Mouse (Mus musculus): ENCODE data around the gene Zfp36l2.

The Zfp36l2 gene

DNA sequence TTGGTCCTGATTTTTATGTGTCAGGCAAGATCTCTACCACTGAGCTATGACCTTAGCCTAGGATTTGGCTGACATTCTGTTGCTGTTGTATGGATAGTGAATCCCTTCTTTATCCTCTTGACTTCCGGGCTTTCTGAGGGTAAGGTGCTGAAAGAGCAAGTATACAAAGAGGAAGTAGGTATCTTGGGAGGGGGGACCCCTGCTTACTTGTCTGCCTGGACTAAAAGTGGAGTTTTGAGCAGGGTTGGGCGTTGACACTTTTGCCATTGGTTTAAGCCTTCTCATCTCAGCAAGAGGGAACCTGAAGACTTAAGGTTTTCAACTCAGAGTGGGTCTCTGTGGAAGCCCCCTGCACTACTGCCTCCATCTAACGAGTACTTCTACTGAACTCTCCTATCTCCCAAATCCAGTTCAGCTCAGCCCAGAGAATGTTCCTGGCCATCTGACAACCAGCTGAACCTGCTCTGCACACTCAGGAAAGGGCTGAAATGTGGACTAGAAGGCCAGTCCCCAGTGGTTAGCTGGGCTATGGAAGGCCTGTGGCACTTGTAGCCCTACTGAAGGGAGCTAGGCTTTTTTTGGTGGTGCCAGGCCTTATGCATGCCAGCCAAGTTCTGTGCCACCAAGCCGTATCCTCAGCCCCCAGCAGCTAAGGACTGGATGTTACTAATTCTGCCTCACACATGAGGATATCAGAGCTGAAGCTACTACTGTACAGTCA, 6.7 kb upstream of the Zfp36l2 start:
- 80% methylated on average over 4 of the region's 4 CpGs for WGBS

- 94% methylated on average over 9 of the region's 9 CpGs for WGBS
Measured at GRCm38 (mm10) chr17:84193411-84193810, 5.7 kb upstream of the Zfp36l2 start.

- WGBS, result 95% methylated on average over 4 of the region's 4 CpGs
Measured at GRCm38 (mm10) chr17:84191946-84192345, 4.2 kb upstream of the Zfp36l2 start.

DNA sequence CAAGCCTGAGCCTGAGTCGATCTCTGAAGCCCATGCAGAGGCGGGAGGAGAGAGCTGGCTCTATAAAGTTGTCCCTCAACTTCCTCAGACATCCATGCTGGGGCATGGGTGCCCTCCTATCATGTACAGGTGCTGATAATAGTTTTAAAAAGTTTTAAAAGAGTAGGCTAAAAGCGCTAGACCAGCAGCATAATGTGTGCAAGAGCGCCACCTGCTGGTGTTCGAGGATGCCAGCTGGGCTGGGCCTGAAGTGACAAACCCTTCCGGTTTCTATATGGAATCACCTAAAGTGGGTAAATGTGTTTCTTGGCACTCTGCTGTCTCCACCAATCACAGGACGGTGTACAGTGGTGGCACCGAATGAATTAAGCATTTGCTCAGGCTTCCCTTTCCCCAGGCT, 3.1 kb upstream of the Zfp36l2 start:
- 22% methylated on average over 8 of the region's 8 CpGs for WGBS

DNA sequence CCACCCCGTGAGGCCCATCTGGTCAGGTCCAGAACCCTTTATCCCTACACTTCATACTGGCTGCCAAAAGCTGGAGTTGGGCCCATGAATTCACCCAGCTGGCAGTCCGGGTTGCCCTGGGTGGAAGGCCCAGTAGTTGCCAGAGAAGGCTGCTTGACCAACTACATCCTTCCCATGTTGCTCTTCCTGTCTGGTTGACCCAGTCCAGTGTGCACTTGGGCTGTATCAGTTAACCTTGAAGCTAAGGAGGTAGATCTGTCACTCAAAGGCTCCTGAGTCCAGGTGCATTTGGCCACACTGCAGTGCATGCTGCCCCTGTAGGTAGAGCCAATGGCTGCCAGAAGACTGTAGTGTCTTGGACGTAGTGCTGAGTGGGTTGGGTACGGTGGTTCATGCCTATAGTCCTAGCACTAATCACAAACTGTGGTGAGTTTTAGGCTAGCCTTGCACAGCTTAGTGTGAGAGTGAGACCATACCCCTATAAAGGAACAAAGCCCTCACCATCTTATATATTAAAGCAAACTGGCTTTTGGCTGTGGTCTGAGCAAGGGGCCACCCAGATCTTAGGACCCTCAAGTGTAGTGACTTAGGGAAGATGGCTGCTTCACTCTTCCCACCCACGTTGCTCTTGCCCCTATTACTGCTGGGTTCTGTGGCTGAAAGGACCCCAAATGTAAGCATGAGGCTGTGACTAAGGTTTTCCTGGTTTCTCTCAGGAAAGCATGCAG, 1.5 kb upstream of the Zfp36l2 start:
- 77% methylated on average over 5 of the region's 5 CpGs for WGBS

DNA sequence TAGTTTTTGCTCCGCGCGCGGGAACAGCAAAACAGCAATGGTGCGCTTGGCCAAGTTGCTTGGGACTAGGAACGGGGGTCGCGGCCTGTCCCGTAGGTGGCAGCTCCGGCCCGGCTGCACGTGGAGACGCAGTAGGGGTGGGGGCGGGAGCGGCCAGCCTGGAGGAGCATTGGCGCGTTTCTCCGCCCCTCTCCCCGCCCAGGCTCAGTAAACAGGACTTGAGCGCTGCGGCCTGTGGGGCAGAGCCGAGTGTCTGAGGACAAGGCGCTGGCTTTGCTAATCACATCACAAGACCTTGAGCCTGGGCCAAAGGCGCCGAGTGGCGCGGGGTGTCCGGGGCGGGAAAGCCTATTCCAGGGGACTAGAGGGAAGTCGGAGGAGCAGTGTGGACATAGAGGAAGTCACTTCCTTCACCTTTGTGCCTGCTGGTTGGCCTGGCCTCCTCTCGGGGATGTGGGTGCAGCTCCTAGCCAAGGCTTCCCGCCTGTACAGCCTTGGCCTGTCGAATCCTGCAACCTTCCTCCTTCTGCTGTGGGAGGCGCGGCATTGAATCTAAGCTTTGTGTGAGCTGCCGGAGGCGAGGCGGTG, 721 bp upstream of the Zfp36l2 start:
- WGBS, result 19% methylated on average over 38 of the region's 38 CpGs

GRCm38 (mm10) chr17:84187264-84187663, 483 bp downstream of the Zfp36l2 start:
- WGBS, result under 1% methylated on average over 15 of the region's 37 CpGs

GRCm38 (mm10) chr17:84186451-84187202, 1.1 kb downstream of the Zfp36l2 start:
- WGBS, result 2% methylated on average over 80 of the region's 80 CpGs

DNA sequence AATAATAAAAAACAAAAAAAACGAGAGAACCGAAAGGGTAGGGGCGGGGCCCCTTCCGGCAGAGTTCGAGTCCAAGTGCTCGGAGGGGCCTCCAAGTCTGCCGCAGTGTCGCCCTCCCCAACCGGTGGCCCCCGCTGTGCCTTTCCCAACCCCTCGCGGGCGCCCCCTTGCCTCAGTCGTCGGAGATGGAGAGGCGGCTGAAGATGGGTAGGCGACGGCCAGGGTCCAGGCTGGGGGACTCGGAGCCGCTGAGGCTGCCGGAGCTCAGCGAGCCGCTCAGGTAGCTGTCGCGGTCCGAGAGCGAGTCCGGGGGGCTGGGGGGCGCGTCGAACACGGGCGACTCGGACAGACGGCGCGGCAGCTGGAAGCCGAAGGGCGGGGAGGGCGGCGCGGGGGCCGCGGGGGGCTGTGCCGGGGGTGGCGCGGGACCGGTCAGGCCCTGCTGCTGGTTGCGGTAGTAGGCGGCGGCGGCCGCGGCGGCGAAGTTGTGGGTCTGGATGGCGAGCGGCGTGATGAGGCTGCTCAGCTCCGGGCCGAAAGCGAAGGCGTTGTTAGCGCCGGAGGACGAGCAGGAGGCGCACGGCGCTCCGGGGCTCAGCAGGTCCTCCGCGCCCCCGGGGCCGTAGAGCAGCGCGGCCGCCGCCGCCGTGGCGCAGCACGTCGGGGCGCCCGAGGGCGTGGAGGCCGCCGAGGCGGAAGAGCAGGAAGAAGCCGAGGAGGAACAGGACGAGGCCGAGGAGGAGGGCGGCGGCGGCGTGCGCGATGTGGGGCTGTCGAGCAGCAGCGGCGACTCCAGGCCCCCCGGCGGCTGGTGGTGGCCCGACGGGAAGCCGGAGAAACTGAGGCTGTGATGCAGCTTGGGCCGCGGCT, 1.9 kb downstream of the Zfp36l2 start:
- WGBS, result 3% methylated on average over 98 of the region's 108 CpGs

GRCm38 (mm10) chr17:84185011-84185411, 2.7 kb downstream of the Zfp36l2 start:
- WGBS, result 35% methylated on average over 7 of the region's 7 CpGs

DNA sequence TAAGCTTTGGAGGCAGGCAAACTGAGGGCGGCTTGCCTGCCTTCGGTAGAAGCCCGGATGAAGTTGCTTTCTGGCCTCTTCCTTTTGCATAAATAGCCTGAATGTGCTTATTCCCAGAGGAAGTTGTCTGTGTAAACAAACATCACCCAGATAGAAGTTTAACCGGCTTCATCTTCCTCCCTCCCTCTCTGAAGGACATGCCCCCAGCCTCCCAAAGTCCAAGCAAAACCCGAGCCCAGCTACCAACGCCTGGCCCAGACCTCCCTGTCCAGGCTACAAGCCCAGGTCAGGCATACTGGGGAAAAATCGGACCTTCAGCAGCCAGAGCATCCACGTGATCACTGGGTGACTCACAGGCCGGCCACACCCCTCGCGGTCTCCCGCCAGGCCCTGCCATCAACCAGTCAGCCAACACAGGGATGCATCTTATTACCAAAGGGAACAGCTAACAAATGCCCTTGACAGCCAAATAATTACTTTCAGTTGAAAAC, 4.4 kb downstream of the Zfp36l2 start:
- WGBS, result 43% methylated on average over 12 of the region's 12 CpGs

DNA sequence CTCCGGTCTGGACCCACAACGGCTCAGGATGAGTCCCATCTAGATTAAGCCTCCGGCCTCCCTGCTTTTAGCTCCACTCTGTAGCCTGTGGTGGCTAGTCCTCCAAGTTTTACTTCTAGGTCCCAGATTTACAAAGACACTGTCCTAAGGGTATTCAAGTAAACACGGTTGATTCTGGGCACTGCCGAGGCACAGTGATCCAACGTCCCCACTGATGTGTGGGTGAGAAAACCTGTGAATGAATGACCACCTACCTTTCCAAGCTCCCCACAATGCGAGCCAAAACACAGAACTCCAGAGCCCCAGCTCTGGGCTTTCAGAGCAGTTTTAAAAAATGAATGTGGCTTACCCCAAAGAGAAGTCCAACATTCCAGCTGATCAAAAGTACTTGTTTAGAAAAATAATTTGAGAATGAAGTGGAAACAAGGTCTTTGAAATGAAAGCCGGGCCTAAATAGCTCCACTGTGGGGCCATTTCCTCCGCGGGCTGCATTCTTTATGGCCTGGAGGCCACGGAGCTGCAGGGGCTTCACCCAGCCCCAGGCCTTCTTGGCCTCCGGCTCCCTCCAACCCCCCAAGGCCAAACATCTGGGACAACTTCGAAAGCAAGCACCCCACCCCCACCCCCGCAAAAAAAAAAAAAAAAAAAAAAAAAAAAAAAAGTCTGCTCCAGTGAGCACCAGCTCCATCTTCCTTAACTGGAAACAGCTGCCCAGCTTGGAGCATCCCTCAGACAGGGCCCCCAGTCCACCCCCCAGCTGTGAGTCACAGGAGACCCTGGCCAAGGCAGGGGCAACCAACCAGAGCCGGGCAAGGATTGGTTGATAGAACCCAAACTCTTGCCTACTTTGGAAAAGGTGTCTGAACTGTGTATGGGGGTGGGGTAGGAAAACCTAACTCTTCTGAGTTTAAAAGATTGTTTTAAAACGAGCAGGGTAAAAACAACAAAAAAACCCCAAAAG, 5.2 kb downstream of the Zfp36l2 start:
- WGBS, result 43% methylated on average over 16 of the region's 16 CpGs

DNA sequence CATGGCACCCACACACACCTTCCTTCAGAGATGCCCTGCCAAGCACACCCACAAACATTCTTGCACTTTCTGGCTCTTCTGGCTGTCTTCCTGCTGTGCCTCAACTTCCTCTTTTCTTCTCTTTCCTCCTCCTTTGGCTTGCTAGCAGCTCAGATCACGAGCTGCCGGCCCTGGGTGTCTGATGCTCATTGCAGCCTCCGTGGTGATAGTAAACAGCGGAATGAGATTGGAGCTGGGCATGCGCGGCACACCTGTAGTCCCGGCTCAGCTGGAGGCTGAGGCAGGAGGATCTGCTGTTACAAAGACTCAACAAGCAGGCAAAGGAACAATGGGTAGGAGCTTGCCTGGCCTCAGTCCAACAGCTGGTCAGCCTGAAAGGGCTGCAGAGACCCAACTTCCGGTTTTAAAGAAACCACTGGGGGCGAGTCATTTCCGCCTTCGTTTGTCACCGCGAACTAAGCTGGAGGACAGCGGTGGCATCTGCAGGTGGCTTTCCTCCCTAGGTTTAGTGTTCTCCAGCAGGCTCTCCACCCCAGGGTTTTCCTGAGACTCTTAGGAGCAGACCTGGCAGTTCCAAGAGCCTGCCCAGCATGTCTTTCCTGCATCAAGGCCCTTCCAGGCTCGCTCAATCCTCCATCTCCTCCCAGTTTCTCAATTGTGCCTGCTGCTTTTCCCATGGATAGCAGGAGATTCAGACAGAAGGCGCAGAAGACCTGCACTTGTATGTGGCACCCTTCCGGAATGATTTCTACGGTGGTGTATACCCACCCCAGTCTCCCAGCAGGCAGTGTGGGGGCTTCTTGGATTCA, 6.0 kb downstream of the Zfp36l2 start:
- 54% methylated on average over 18 of the region's 18 CpGs for WGBS

DNA sequence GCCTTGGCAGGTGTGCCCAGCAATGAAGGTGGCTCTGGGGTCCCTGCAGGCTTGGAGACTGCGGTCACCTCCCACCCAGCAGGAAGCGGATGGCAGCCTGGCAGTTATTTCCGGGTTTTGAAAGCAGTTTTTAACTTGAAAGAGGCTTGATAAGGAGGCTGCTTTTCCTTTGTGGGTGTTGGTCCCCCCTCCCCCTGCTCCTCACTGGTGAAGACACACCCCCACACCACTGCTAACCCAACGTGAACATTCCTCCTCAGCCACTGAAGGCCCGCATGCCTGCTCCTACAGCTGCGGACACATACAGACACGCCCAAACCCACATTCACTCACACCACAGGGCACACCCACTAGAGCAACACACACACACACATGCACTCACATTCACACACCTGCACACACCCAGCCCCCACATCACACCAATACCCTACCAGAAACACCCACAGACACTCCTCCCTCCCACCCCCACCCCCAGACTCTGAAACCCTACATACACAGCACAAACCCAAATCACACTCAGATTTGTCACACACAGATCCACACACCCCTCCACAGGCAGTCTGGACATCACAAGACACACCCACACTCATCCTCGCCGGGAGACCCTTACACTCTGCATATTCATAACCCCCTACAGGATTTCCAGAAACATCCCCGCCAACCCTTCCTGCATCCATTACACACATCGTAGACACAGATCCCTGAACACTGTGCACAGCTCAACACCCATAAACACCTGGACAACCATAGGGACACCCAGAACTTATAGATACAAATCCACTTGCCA, 6.8 kb downstream of the Zfp36l2 start:
- WGBS, result 28% methylated on average over 11 of the region's 11 CpGs

- 75% methylated on average over 4 of the region's 4 CpGs for WGBS
Measured at GRCm38 (mm10) chr17:84179973-84180365, 7.8 kb downstream of the Zfp36l2 start.

- WGBS, result 95% methylated on average over 17 of the region's 17 CpGs
Measured at GRCm38 (mm10) chr17:84179026-84179972, 8.4 kb downstream of the Zfp36l2 start.

- 52% methylated on average over 8 of the region's 8 CpGs for WGBS
Measured at GRCm38 (mm10) chr17:84177481-84177880, 10.3 kb downstream of the Zfp36l2 start.
